Mouse (Mus musculus): ENCODE measurements around the gene Slc38a3. TPM values are rescaled to one million over a fixed set of nuclear protein-coding genes. Genes with fewer than 3 reads are reported as not detected.
A peak's percentile ranks its signal among the peaks of the same experiment; 100 is the strongest.

The Slc38a3 gene
- polyA plus RNA-seq, 1 experiment: 77.9 TPM

DNA sequence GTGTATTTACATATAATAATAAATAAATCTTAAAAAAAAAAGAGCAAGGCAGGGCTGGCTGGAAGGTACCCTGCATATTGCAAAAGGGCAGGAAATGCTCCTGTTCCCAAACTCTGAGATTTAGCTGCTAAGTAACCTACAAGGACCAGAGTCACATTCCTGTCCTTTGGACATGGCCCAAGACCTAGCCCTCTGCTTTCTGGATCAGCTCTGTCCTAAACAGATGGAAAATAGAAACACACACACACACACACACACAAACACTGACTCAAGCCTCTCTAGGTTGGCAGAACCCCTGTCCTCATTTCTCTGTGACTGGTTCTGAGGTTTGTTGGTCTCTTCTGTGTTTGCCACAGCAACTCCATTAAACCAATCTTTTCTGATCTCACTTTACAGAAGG is 48.4 kb downstream of the Slc38a3 start:
- no peak overlapping the region for H3K4me3 ChIP-seq (ENCODE audit: insufficient read depth, low read depth, low read length)
- H3K27ac ChIP-seq (ENCODE audit: insufficient read depth, low read depth, low read length): peak overlapping the region; percentile 34; the same call in 1 of the 2 replicates
- DNase-seq: peak; percentile 71
- no peak for TF ChIP-seq CTCF (conservative IDR thresholded peaks at IDR 0.05; ENCODE audit: insufficient read depth, insufficient read length, low read depth, low read length)
- TF ChIP-seq POLR2A (IDR thresholded peaks at IDR 0.05; ENCODE audit: low read depth, low read length): no peak
- H3K27me3 ChIP-seq (replicated peaks; ENCODE audit: control insufficient read depth, insufficient read depth, low read length): no peaks in the 10 kb centered on the region
- H3K36me3 ChIP-seq (ENCODE audit: control insufficient read depth, insufficient read depth, low read length): no peaks in the 10 kb centered on the region; the same call in 1 of the 2 replicates
- H3K4me1 ChIP-seq (ENCODE audit: control insufficient read depth, insufficient read depth, low read length): peaks cover 50% of the 10 kb centered on the region

DNA sequence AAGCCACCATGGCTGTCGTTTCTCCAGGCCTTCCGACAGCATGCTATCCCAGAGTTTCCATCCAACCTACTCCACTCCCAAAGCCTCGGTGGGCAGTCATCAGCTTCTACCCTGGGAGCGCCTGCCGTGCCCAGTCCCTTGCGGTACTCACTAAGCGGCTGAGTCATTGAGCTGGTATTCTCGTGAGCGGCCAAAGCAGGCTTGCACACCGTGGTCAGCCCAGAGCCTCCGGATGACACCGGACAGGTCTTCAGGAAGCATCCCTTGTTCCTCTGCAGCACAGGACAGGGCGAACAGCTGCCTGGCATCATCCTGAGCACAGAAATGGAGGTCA is 49.8 kb downstream of the Slc38a3 start:
- TF ChIP-seq POLR2A (IDR thresholded peaks at IDR 0.05; ENCODE audit: low read depth, low read length): no peak
- no peak for TF ChIP-seq CTCF (conservative IDR thresholded peaks at IDR 0.05; ENCODE audit: insufficient read depth, insufficient read length, low read depth, low read length)
- 36% methylated on average over 13 of the region's 13 CpGs for WGBS
- Histone ChIP-seq H3K36me3 (ENCODE audit: control insufficient read depth, insufficient read depth, low read length) (peaks cover 2% of the 10 kb centered on the region), H3K27me3 (replicated peaks; ENCODE audit: control insufficient read depth, insufficient read depth, low read length) (no peaks in the 10 kb centered on the region), H3K4me3 (ENCODE audit: insufficient read depth, low read depth, low read length) (no peak overlapping the region), H3K27ac (ENCODE audit: insufficient read depth, low read depth, low read length) (peak overlapping the region; percentile 79), H3K4me1 (ENCODE audit: control insufficient read depth, insufficient read depth, low read length) (peaks cover 41% of the 10 kb centered on the region)
- no peak for DNase-seq

DNA sequence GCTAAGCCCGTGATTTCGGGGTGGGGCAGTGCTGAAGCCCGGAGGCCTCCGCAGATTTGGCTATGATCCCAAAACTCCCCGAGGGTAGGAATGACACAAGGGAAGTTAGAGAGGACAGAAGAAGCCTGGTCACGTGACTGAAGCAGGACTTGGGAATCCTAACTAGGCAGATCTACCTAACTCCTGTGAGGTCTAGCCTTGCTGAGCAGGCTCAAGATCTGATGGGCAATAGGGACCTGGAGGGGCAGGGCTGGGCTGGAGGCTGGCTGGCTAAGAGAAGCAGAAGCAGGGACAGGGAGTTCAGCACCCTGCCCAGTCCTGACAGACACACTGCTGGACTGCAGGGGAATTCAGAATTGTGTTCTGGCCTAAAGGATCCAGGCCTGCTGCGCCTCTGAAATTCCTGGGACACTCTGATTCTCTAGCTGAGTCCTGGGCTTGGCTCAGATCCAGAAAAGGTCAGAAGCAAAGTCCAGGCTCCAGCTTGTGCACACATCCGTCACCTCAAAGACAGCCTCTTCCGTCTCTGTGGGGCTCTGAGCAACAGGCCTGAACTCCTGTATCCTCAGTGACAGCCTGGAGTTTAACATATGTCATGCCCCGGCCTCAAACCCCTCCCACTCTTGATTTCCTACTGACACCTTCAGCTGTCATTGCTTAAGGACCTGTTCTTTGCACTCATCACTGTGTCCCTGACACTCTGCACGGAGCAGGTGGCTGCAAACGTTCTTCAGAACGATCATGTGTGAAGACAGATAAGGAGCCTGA is 50.4 kb downstream of the Slc38a3 start:
- TF ChIP-seq POLR2A (IDR thresholded peaks at IDR 0.05; ENCODE audit: low read depth, low read length) (no peak), CTCF (conservative IDR thresholded peaks at IDR 0.05; ENCODE audit: insufficient read depth, insufficient read length, low read depth, low read length) (no peak)
- Histone ChIP-seq H3K4me3 (ENCODE audit: insufficient read depth, low read depth, low read length) (no peak overlapping the region), H3K27ac (ENCODE audit: insufficient read depth, low read depth, low read length) (peak overlapping the region; percentile 91), H3K27me3 (replicated peaks; ENCODE audit: control insufficient read depth, insufficient read depth, low read length) (no peaks in the 10 kb centered on the region), H3K36me3 (ENCODE audit: control insufficient read depth, insufficient read depth, low read length) (peaks cover 2% of the 10 kb centered on the region), H3K4me1 (ENCODE audit: control insufficient read depth, insufficient read depth, low read length) (peaks cover 36% of the 10 kb centered on the region)
- DNase-seq: peak; percentile 95
- WGBS: 18% methylated on average over 13 of the region's 13 CpGs

DNA sequence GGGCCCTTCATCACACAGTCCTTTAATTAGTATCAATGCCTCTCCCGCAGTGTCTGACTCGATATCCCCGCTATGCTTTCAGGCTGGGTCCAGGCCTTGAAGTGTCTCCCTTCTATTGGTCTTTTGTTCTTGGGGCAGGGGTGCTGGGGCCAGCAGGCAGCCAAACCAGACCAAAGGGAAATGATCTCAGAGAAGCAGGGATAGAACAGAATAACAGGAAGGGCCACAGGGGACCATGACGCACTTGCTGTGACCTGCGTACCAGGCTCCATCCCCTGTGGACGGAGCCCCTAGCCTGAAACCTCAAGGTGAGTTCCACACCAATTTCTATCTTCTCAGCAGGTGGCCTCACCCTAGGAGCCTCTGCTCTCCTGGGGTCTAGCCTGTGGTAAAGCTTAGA is 51.2 kb downstream of the Slc38a3 start:
- 78% methylated on average over 6 of the region's 6 CpGs for WGBS

DNA sequence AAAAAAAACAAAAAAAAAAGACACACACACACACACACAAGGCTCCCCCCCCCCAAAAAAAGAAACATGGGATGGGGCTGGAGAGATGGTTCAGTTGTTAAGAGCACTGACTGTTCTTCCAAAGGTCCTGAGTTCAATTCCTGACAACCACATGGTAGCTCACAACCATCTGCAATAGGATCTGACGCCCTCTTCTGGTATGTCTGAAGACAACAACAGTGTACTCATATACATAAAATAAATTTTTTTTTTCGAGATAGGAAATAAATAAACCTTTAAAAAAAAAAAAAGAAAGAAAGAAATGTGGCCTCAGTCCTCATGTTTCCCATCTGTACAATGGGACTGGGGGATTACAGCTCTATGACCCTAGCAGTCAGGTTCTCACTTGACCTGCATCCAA is 51.9 kb downstream of the Slc38a3 start:
- H3K27me3 ChIP-seq (replicated peaks; ENCODE audit: control insufficient read depth, insufficient read depth, low read length): no peaks in the 10 kb centered on the region
- 75% methylated on average over 2 of the region's 2 CpGs for WGBS
- H3K27ac ChIP-seq (ENCODE audit: insufficient read depth, low read depth, low read length): 0 out of 2 replicates have a peak overlapping the region, but pooled peaks have one; percentile 91
- TF ChIP-seq POLR2A (IDR thresholded peaks at IDR 0.05; ENCODE audit: low read depth, low read length): no peak
- no peak overlapping the region for H3K4me3 ChIP-seq (ENCODE audit: insufficient read depth, low read depth, low read length)
- peaks cover 2% of the 10 kb centered on the region for H3K36me3 ChIP-seq (ENCODE audit: control insufficient read depth, insufficient read depth, low read length)
- no peak for DNase-seq
- H3K4me1 ChIP-seq (ENCODE audit: control insufficient read depth, insufficient read depth, low read length): peaks cover 40% of the 10 kb centered on the region

More for the DNA sequence above, 51.2 kb downstream of the Slc38a3 start:
- Histone ChIP-seq H3K27ac (ENCODE audit: insufficient read depth, low read depth, low read length) (peak overlapping the region; percentile 91), H3K36me3 (ENCODE audit: control insufficient read depth, insufficient read depth, low read length) (peaks cover 2% of the 10 kb centered on the region), H3K4me1 (ENCODE audit: control insufficient read depth, insufficient read depth, low read length) (peaks cover 37% of the 10 kb centered on the region), H3K4me3 (ENCODE audit: insufficient read depth, low read depth, low read length) (no peak overlapping the region), H3K27me3 (replicated peaks; ENCODE audit: control insufficient read depth, insufficient read depth, low read length) (no peaks in the 10 kb centered on the region)
- TF ChIP-seq POLR2A (IDR thresholded peaks at IDR 0.05; ENCODE audit: low read depth, low read length) (no peak), CTCF (conservative IDR thresholded peaks at IDR 0.05; ENCODE audit: insufficient read depth, insufficient read length, low read depth, low read length) (no peak)
- DNase-seq: no peak

DNA sequence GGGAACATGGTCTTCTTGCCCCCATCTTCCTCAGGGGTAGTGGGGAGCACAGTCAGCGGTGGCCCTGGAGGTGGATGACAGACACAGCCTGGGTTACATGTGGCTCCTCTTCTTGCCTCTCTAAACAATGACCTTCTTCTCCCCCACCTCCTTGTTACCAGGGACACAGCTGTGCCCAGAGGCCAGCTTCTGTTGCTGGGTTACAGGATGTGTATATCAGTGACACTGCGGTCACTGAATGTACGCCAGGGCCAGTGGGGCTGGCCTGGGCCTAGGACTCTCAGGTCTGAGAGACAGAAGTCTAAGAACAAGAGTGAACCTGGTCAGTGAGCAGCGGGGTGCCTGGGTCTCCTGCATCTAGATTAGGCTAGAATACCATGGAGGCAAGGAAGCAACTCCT is 54.3 kb downstream of the Slc38a3 start:
- Histone ChIP-seq H3K36me3 (ENCODE audit: control insufficient read depth, insufficient read depth, low read length) (peaks cover 2% of the 10 kb centered on the region), H3K4me3 (ENCODE audit: insufficient read depth, low read depth, low read length) (no peak overlapping the region), H3K4me1 (ENCODE audit: control insufficient read depth, insufficient read depth, low read length) (peaks cover 33% of the 10 kb centered on the region), H3K27ac (ENCODE audit: insufficient read depth, low read depth, low read length) (no peak overlapping the region), H3K27me3 (replicated peaks; ENCODE audit: control insufficient read depth, insufficient read depth, low read length) (no peaks in the 10 kb centered on the region)
- TF ChIP-seq CTCF (conservative IDR thresholded peaks at IDR 0.05; ENCODE audit: insufficient read depth, insufficient read length, low read depth, low read length): no peak
- TF ChIP-seq POLR2A (IDR thresholded peaks at IDR 0.05; ENCODE audit: low read depth, low read length): no peak
- WGBS: 63% methylated on average over 4 of the region's 4 CpGs
- no peak for DNase-seq

DNA sequence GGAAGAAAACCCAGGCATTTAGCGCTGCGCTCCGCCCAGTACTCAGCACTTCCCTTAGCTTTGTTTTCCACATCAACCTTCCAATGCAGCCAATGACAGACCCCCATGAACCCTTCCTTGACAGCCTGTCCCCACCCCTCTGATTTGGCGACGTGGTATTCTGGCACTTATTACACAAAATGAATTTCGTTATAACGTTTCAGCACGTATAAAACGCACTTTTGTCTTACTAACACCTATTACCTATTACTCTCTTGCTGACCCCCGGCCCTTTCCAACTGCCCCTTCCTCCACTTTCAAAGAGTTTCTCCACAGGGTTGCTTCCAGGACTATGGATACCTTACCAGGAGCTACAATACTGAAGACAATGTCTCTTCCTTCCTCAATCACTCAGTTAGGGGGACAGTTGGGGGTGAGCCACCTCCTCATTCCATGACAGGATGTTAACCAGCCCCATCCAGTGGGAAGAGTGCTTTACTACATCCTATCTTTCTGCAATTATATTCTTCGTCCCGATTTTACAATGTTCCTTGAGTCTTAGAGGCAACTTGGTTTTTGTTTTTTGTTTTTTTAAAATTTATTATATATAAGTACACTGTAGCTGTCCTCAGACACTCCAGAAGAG is 56.3 kb downstream of the Slc38a3 start:
- Histone ChIP-seq H3K4me3 (ENCODE audit: insufficient read depth, low read depth, low read length) (peak overlapping the region; percentile 8; the same call in 1 of the 2 replicates), H3K27ac (ENCODE audit: insufficient read depth, low read depth, low read length) (peak overlapping the region; percentile 75), H3K4me1 (ENCODE audit: control insufficient read depth, insufficient read depth, low read length) (peaks cover 26% of the 10 kb centered on the region), H3K27me3 (replicated peaks; ENCODE audit: control insufficient read depth, insufficient read depth, low read length) (no peaks in the 10 kb centered on the region), H3K36me3 (ENCODE audit: control insufficient read depth, insufficient read depth, low read length) (peaks cover 2% of the 10 kb centered on the region)
- TF ChIP-seq POLR2A (IDR thresholded peaks at IDR 0.05; ENCODE audit: low read depth, low read length): no peak
- peak; percentile 27; the same call in 1 of the 2 replicates for TF ChIP-seq CTCF (conservative IDR thresholded peaks at IDR 0.05; ENCODE audit: insufficient read depth, insufficient read length, low read depth, low read length)
- 6% methylated on average over 12 of the region's 12 CpGs for WGBS
- DNase-seq: no peak

All from kidney, adult 2 months (tissue).